Mouse (Mus musculus): ENCODE measurements around the gene Fads1.

Gene Fads1

DNA sequence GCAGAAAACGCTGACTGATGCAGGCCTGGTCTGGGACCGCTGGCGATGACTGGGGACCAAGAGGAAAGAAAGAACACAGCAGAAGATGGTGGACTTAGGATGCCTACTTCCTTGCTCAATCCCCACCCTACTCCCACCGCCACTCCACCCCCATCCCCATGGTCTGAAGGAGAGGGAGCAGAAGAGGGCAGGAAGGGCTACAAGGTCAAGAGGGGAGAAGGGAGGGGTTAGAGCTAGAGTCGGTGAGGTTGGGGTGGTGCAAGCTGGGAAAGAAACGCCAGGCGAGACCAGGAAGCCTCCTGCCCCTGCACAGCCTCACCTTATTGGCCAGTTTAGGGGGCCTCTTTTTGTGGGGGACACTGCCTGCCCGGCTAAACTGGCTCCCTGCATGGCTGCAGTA is 33.4 kb downstream of the Fads1 start:
- DNase-seq: no peak

GRCm38 (mm10) chr19:10219108-10219507 is 36.4 kb downstream of the Fads1 start:
- peak; percentile 81 for DNase-seq

DNA sequence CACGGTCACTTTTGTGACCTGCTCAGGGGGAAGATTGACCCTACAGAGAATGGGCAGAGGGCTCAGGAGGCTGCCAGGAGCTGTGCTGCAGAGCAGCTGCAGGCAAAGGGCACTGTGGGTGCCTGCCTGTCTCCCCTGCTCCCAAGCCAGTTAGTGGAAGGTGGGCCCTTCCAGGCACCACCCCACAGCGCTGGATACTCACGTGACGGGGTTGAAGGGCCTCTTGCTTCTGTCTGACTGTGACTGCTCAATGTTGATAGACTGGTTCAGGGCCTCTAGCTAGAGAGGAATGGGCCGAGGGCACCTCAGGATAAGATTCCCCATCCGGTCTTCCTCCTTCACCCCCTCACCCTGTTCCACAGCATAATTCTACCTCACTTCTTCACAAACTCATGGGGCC is 36.9 kb downstream of the Fads1 start:
- no peak for DNase-seq

DNA sequence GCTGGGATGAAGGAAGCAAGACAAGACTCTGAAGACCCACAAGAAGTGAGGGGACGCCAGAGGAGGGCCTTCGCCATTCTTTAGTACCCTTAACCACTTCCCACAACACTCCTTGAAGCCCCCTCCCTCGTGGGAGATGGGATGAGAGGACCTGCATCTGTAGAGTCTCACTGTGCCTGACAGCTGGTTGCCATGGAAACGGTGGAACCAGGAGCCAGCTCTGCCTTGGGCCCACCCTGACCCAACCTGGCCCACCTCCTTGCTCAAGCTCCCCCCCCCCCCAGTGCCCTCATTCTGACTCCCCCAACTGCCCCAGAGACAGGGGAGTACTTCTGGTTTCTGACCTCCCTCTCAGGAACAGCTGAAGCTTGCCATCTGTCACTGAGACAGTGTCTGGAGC is 38.9 kb downstream of the Fads1 start:
- DNase-seq: peak; percentile 63

DNA sequence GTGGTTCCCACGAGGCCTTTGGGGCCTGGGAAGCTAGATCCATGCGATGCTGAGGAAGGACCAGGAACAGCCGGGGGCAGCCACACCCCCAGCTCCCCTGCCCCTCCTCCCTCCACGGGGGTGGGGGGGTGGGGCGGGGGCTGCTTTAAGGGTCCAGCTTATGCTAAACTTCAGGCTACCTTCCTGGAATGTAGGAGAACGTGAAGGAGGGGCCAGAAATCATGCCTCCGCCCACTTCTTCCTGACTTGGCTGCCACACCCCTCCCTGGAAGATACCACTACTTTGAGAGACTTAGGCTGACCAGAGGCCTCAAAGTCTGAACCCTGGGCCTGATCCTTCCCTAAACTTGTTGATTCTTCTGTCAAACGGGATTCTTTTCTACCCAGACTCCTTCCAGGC is 40.0 kb downstream of the Fads1 start:
- no peak for DNase-seq

GRCm38 (mm10) chr19:10223561-10223960 is 40.9 kb downstream of the Fads1 start:
- DNase-seq: no peak

- peak; percentile 48 for DNase-seq
These were observed 42.2 kb downstream of the Fads1 start for GRCm38 (mm10) chr19:10224637-10225453.

GRCm38 (mm10) chr19:10225767-10226166 is 43.1 kb downstream of the Fads1 start:
- DNase-seq: no peak

DNA sequence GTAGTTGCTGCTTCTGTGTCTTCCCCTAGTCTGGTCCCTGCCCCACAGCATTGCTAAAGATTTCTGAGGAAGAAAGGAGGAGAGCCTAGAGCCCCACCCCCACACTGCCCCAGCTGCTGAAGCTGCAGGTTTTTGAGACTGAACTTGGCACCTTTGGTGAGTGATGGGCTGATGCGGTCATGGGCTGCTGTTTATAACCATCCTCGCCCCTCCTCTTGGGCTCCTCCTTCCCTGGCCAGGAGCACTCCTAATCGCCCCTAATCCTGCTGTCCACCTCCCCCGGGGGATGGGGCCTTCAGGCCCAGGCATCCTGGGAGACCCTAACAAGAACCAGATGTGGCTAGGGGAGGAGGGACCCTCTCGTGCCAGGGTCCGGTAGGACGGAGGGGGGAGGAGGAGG is 48.3 kb downstream of the Fads1 start:
- DNase-seq: peak; percentile 68

- no peak for DNase-seq
These were observed 49.2 kb downstream of the Fads1 start for GRCm38 (mm10) chr19:10231871-10232270.

- no peak for DNase-seq
These were observed 49.8 kb downstream of the Fads1 start for GRCm38 (mm10) chr19:10232327-10233017.

DNA sequence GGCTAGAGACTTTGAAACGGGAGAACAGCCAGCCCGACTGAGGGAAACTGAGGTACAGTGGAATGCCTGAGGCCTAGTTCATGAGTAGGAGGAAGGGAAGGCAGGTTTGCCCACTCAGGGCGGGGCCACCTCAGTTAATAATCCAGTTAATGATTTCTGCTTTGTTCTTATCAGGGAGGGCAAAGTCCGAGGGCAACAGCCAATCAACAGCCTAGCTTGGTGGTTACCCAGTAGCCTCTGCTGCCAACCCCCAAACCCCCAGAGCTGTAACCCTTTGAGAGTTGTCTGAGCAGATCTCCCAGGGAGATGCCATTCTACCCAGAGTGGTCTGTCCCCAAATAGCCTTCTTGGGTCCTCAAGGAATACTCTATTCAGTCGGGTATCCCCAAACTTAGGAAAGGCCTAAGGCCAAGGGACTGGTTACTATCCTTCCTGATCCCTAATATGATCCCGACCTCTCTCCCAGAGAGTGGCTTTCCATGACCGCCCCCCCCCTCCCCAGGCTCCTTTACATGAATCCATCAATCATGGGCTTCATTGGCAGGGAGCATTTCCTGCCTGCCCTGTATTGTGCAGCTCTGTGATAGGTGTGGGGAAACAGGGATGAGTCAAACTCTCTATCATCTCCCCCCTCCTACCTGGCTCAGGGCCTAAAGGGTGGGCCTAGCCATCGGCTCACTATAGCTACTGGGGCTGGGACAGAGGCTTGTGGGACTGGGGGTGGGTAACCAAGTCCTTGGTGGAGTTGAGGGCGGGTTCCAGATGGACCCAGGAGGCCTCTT is 53.3 kb downstream of the Fads1 start:
- no peak for DNase-seq

DNA sequence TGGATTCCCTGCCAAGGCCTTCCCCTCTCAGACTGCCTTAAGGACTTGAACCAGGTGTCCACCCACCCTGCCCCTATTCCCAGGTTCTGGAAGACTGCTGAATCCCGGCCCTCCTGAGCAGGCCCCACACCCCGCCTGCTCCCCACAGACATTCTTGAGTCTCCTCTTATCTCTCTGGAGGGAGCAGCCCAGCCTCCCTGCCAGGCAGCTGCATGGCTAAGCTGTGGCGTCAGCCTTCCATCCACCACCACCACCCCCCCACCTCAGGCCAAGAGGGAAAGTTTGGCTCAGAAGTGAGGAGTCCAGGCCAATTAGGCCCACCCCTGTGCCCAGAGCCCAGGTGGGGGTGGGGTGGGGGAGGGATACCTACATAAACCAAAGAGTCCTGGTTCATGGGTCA is 55.8 kb downstream of the Fads1 start:
- DNase-seq: no peak

DNA sequence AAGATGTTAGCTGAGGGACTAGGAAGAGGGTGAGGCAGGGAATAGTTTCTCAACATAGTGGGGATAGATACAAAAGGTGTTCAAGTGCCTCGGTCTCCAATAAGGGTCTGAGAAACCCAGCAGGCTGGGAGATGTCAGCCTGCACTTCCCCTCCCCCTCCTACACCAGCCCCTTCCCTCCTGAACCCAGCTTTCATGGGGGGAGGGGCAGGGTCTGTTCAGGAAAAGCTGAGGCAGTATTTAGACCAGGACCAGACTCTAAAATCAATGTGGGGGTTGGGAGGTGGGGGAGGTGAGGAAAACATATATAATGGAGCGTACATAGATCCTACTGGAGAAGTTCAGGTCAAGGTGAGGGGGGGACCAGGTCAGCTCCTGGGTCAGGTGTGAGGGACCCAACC is 56.7 kb downstream of the Fads1 start:
- peak; percentile 51 for DNase-seq

- DNase-seq: no peak
These were observed 57.4 kb downstream of the Fads1 start for GRCm38 (mm10) chr19:10239975-10240653.

- peak; percentile 88 for DNase-seq
These were observed 58.1 kb downstream of the Fads1 start, which contains the start of gene Myrf for GRCm38 (mm10) chr19:10240654-10241305. Gene Myrf, minus strand, starts transcription at chr19:10240748.

- peak; percentile 72 for DNase-seq
These were observed 60.2 kb downstream of the Fads1 start for GRCm38 (mm10) chr19:10242916-10243315.

DNA sequence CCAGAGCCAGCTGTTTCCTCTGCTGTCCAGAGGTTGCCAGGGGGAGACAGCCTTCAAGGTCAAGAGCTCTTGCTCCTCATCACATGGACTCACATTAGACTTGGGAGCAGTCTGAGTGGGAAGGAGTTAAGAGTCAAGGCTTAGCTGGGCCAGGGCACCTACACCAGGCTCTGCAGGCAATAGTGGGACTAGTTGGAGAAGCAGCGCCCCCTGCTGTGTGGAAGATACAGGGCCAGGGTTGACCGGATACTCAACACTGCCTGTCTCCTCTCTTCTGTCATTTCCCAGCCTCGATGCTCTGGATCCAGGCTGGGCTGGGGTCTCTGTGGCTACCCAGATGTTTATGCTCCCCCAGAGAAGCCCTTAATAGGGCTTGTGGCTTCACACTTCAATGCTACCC is 61.5 kb downstream of the Fads1 start:
- DNase-seq: peak; percentile 73

Data from embryo, embryonic 11 days (tissue).